Mouse (Mus musculus): ENCODE data around the gene 1810009A15Rik. TPM values are rescaled to one million over a fixed set of nuclear protein-coding genes. Genes with fewer than 3 reads are reported as not detected.

Gene 1810009A15Rik
- polyA plus RNA-seq, 1 experiment from 2014 or later = 139 TPM

DNA sequence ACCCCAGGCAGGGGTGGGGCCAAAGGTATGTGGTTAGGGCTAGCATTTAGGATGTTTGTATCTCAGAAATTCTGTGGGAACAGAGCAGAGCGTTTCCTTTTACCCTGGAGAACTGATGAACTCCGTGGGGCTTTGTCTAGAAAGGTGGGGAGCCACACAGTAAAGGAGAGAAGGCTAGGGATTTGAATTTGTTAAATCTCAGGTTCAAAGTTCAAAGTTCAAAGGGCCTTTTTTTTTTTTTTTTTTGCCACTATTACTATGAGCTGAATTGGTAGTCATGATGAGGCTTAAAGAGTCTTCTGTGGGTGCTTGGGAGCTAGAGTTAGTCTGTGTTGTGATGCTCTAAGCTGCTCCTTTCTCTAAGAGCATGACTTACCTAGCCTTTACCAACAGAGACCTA lies 48.1 kb downstream of the 1810009A15Rik start:
- Histone ChIP-seq H3K4me3 (no peak overlapping the region), H3K4me1 (replicated peaks) (peaks cover 16% of the 10 kb centered on the region), H3K27ac (no peak overlapping the region), H3K36me3 (peaks cover 65% of the 10 kb centered on the region), H3K9me3 (no peaks in the 10 kb centered on the region), H3K27me3 (ENCODE audit: insufficient read depth, poor library complexity, severe bottlenecking) (no peaks in the 10 kb centered on the region)
- DNase-seq (ENCODE audit: low spot score) = no peak
- WGBS = 84% methylated on average over 2 of the region's 2 CpGs

Other genes starting within 250 kb of the 1810009A15Rik start
- gene Chrm1, start 225.1 kb upstream of the 1810009A15Rik start, polyA plus RNA-seq (2016; fragmentation: Nextera tagmentation; extraction: Ambion mirVana) = 0.05 TPM in 2 replicates
- 128 and 146 TPM in 2 replicates for gene Slc3a2, start 165.5 kb upstream of the 1810009A15Rik start, polyA plus RNA-seq (2016; fragmentation: Nextera tagmentation; extraction: Ambion mirVana)
- 112 and 115 TPM in 2 replicates for gene Wdr74, start 153.0 kb upstream of the 1810009A15Rik start, polyA plus RNA-seq (2016; fragmentation: Nextera tagmentation; extraction: Ambion mirVana)
- 2.8 and 2.9 TPM in 2 replicates for gene 1700092M07Rik, start 148.1 kb upstream of the 1810009A15Rik start, polyA plus RNA-seq (2016; fragmentation: Nextera tagmentation; extraction: Ambion mirVana)
- 95.6 and 106 TPM in 2 replicates for gene Stx5a, start 147.4 kb upstream of the 1810009A15Rik start, polyA plus RNA-seq (2016; fragmentation: Nextera tagmentation; extraction: Ambion mirVana)
- gene Nxf1, start 131.8 kb upstream of the 1810009A15Rik start, polyA plus RNA-seq (2016; fragmentation: Nextera tagmentation; extraction: Ambion mirVana) = 233 and 249 TPM in 2 replicates
- 185 and 220 TPM in 2 replicates for gene Tmem223, start 117.9 kb upstream of the 1810009A15Rik start, polyA plus RNA-seq (2016; fragmentation: Nextera tagmentation; extraction: Ambion mirVana)
- 51.7 and 54.4 TPM in 2 replicates for gene Tmem179b, start 114.4 kb upstream of the 1810009A15Rik start, polyA plus RNA-seq (2016; fragmentation: Nextera tagmentation; extraction: Ambion mirVana)
- 43.8 and 44.2 TPM in 2 replicates for gene Taf6l, start 102.4 kb upstream of the 1810009A15Rik start, polyA plus RNA-seq (2016; fragmentation: Nextera tagmentation; extraction: Ambion mirVana)
- 189 and 194 TPM in 2 replicates for gene Polr2g, start 90.3 kb upstream of the 1810009A15Rik start, polyA plus RNA-seq (2016; fragmentation: Nextera tagmentation; extraction: Ambion mirVana)
- gene Zbtb3, start 86.3 kb upstream of the 1810009A15Rik start, polyA plus RNA-seq (2016; fragmentation: Nextera tagmentation; extraction: Ambion mirVana) = 7.2 and 8.3 TPM in 2 replicates
- 52.0 and 67.5 TPM in 2 replicates for gene Ttc9c, start 69.5 kb upstream of the 1810009A15Rik start, polyA plus RNA-seq (2016; fragmentation: Nextera tagmentation; extraction: Ambion mirVana)
- gene Hnrnpul2, start 68.8 kb upstream of the 1810009A15Rik start, polyA plus RNA-seq (2016; fragmentation: Nextera tagmentation; extraction: Ambion mirVana) = 4.1 and 4.5 TPM in 2 replicates
- 0.31 TPM in 1 of 2 replicates, not detected in the other for gene AC129217.1, start 59.1 kb upstream of the 1810009A15Rik start, polyA plus RNA-seq (2016; fragmentation: Nextera tagmentation; extraction: Ambion mirVana)
- gene Bscl2, start 51.4 kb upstream of the 1810009A15Rik start, polyA plus RNA-seq (2016; fragmentation: Nextera tagmentation; extraction: Ambion mirVana) = 55.8 and 64.3 TPM in 2 replicates
- gene Gng3, start 49.7 kb upstream of the 1810009A15Rik start, polyA plus RNA-seq (2016; fragmentation: Nextera tagmentation; extraction: Ambion mirVana) = 66.7 and 140 TPM in 2 replicates
- 0.44 and 0.47 TPM in 2 replicates for gene Lrrn4cl, start 38.1 kb upstream of the 1810009A15Rik start, polyA plus RNA-seq (2016; fragmentation: Nextera tagmentation; extraction: Ambion mirVana)
- gene Ubxn1, start 17.4 kb upstream of the 1810009A15Rik start, polyA plus RNA-seq (2016; fragmentation: Nextera tagmentation; extraction: Ambion mirVana) = 201 and 202 TPM in 2 replicates
- gene Uqcc3, start 7.9 kb upstream of the 1810009A15Rik start, polyA plus RNA-seq (2016; fragmentation: Nextera tagmentation; extraction: Ambion mirVana) = 57.9 and 62.5 TPM in 2 replicates
- gene Lbhd1, start 5.1 kb upstream of the 1810009A15Rik start, polyA plus RNA-seq (2016; fragmentation: Nextera tagmentation; extraction: Ambion mirVana) = 111 and 112 TPM in 2 replicates
- gene Gm49403, start 4.9 kb upstream of the 1810009A15Rik start, polyA plus RNA-seq (2016; fragmentation: Nextera tagmentation; extraction: Ambion mirVana) = not detected in 2 replicates
- gene Gm49416, start 73 bp downstream of the 1810009A15Rik start, polyA plus RNA-seq (2016; fragmentation: Nextera tagmentation; extraction: Ambion mirVana) = 0.22 TPM in 1 of 2 replicates, not detected in the other
- gene Ints5, start 4.2 kb downstream of the 1810009A15Rik start, polyA plus RNA-seq (2016; fragmentation: Nextera tagmentation; extraction: Ambion mirVana) = 56.4 and 60.3 TPM in 2 replicates
- gene Ganab, start 9.2 kb downstream of the 1810009A15Rik start, polyA plus RNA-seq (2016; fragmentation: Nextera tagmentation; extraction: Ambion mirVana) = 113 and 125 TPM in 2 replicates
- 63.1 and 78.0 TPM in 2 replicates for gene B3gat3, start 31.5 kb downstream of the 1810009A15Rik start, polyA plus RNA-seq (2016; fragmentation: Nextera tagmentation; extraction: Ambion mirVana)
- 3.4 and 4.2 TPM in 2 replicates for gene Rom1, start 40.5 kb downstream of the 1810009A15Rik start, polyA plus RNA-seq (2016; fragmentation: Nextera tagmentation; extraction: Ambion mirVana)
- gene Eml3, start 40.7 kb downstream of the 1810009A15Rik start, polyA plus RNA-seq (2016; fragmentation: Nextera tagmentation; extraction: Ambion mirVana) = 21.3 and 24.9 TPM in 2 replicates
- 178 and 184 TPM in 2 replicates for gene Mta2, start 53.0 kb downstream of the 1810009A15Rik start, polyA plus RNA-seq (2016; fragmentation: Nextera tagmentation; extraction: Ambion mirVana)
- gene Tut1, start 65.0 kb downstream of the 1810009A15Rik start, polyA plus RNA-seq (2016; fragmentation: Nextera tagmentation; extraction: Ambion mirVana) = 39.3 and 41.2 TPM in 2 replicates
- 402 and 497 TPM in 2 replicates for gene Eef1g, start 78.2 kb downstream of the 1810009A15Rik start, polyA plus RNA-seq (2016; fragmentation: Nextera tagmentation; extraction: Ambion mirVana)
- 8.1 and 11.0 TPM in 2 replicates for gene Ahnak, start 100.4 kb downstream of the 1810009A15Rik start, polyA plus RNA-seq (2016; fragmentation: Nextera tagmentation; extraction: Ambion mirVana)
- gene Scgb1a1, start 199.1 kb downstream of the 1810009A15Rik start, polyA plus RNA-seq (2016; fragmentation: Nextera tagmentation; extraction: Ambion mirVana) = not detected in 2 replicates
- gene Asrgl1, start 246.8 kb downstream of the 1810009A15Rik start, polyA plus RNA-seq (2016; fragmentation: Nextera tagmentation; extraction: Ambion mirVana) = 12.9 and 15.3 TPM in 2 replicates